Mouse (Mus musculus): ENCODE results near the gene Slc39a3.

DNA sequence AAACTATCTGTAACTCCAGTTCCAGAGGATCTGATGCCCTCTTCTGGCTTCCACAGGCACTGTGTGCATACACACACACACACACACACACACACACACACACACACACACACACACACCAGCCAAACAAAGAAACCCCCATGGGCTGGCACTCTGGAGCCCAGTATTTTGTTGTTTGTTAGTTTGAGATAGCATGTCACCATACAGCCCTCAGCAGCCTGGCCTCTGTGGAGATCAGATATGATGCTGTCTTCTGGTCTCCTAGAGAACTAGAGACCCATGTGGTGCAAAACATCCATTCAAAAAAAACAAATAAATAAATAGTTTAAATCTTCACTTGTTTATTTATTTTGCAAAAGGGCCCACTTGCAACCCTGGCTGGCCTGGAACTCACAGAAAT is 9.0 kb downstream of the Slc39a3 start:
- TF ChIP-seq ETS1 (IDR thresholded peaks at IDR 0.05; ENCODE audit: low read depth, low read length) (no peak), SMC3 (IDR thresholded peaks at IDR 0.05; ENCODE audit: low read depth, low read length) (no peak), CTCF (IDR thresholded peaks at IDR 0.05 in 2 of 3, conservative IDR thresholded peaks at IDR 0.05 in 1 of 3; ENCODE audit: control insufficient read depth in 1 of 3, insufficient read depth in 1 of 3, low read depth in 2 of 3, low read length in 3 of 3, poor library complexity in 1 of 3, severe bottlenecking in 1 of 3) (no peak), MYC (IDR thresholded peaks at IDR 0.05; ENCODE audit: low read depth, low read length) (no peak), JUND (IDR thresholded peaks at IDR 0.05; ENCODE audit: low read depth, low read length) (no peak), ZC3H11A (IDR thresholded peaks at IDR 0.05; ENCODE audit: low read depth, low read length) (no peak), NELFE (IDR thresholded peaks at IDR 0.05; ENCODE audit: low read depth, low read length) (no peak), TCF12 (IDR thresholded peaks at IDR 0.05; ENCODE audit: low read depth, low read length) (no peak), EP300 (IDR thresholded peaks at IDR 0.05; ENCODE audit: low read depth in 1 of 2, low read length in 2 of 2) (no peak)
